Mouse (Mus musculus) right cerebral cortex, postnatal 36 days (tissue): ENCODE measurements at regions not wholly inside any gene's neighbourhood (a gene's known extent, or its start where the extent isn't known, plus 50 kb on each side); places are given as distances from the start of the nearest gene placed in this dataset.
A peak's percentile ranks its signal among the peaks of the same experiment; 100 is the strongest.

Experiments
- DNase-seq, 2 experiments: peaks; one replicate each; pipeline ENCODE4 v3.0.0; 2022; ENCODE audit warnings: low spot score in 2 of 2, mixed read lengths in 1 of 2

DNA sequence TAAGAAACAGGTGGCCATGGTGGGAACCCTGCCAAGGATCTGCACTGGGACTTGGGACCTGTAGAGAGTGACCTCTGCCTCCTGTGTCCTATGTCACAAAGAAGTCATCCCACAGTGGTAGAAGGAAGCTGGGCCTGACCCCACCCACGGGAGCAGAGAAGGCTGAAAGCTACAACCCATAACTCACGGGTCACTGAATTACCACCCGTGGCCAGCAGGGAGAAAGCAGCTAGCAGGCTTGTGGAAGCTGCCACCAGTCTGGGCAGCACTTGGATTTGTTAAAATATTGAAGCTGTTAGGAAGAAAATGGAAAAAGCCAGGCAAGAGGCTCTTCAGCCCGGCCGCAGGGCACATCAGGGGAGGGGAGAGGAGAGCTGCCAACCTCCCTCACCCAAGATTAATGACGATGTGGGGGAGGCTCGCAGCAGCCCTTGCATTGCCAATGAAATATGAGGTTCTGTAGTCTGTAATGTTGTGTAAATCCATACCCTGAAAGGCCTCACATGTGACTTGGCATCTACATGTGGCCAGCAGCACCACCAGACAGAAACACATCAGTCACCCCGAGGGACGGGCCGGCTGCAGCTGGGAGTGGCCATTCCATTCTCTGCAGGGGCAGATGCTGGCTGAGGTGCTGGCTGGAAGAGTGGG lies 94.5 kb downstream of the Olfm1 start:
- DNase-seq, result no peak

GRCm38 (mm10) chr2:28289339-28289738 lies 96.5 kb downstream of the Olfm1 start:
- DNase-seq, result no peak

DNA sequence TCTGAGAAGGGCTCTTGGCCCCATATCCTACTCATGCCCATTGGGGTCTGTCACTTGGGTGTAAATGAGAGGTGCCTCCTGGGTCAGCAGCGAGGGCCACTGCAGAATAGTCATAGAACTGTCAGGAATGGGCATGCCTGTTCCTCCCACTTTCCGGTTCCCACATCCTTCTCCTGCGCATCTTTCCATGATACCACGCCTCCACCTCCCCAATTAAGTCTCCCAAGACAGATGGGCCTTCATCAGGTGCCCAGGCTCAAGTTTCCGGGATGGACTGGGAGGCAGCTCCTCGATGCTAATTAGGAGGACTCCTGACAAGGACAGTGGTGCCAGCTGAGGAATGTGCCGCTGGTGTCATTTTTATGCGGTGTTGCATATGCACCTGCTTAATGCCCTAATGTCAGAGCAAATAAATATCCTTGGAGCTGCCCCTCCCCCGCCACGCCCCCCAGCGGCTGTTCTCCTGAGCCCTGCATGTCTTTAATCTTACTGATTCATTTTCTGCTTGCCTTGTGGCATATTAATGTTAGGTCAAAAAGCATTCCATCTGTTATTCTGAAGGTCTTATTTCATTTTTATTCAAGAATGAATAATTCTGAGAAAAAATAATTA lies 97.2 kb downstream of the Olfm1 start:
- no peak for DNase-seq

DNA sequence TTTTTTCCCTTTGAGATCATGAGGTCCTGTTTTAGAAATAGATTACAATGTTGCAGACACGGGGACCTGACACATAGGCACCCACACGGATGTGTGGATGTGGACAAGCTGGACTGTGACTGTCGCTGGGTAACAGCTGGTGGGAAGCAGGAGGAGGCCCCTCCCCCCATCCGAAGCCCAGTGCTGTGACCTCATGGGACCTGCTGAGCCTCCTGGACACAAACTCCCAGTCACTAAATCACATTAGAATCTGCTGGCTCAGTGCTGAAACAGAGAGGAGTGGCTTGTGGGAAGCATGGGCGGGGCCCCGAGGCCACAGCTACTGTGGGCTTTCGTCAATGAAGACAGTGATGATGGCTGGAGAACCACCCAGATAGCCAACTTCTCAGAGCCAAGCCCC lies 101.7 kb downstream of the Olfm1 start:
- DNase-seq, result no peak

DNA sequence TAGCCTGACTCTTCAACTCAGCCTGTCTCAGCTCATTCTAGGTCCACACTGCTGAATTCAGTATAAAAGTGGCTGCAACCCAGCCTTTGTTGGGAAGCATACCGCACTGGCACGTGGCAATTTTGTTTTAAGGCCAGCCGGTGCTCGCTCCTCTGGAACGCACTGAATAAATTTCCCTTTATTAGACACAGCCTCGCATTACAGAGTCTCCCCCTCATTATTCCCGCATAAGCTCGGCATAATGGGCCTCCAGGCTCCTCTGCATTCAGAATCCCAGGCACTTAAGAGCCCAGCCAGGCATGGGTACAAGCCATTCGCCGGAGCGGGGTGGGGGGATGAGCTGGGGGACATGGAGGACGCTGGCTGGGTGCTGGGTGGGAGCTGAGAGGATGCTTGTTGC lies 103.4 kb downstream of the Olfm1 start:
- peak in 1 of 2 experiments; percentile 42 for DNase-seq

- DNase-seq, result peak in 1 of 2 experiments; percentile 46
Measured at GRCm38 (mm10) chr2:28298738-28299137, 105.9 kb downstream of the Olfm1 start.

- DNase-seq, result no peak
Measured at GRCm38 (mm10) chr2:28299346-28299745, 106.6 kb downstream of the Olfm1 start.

DNA sequence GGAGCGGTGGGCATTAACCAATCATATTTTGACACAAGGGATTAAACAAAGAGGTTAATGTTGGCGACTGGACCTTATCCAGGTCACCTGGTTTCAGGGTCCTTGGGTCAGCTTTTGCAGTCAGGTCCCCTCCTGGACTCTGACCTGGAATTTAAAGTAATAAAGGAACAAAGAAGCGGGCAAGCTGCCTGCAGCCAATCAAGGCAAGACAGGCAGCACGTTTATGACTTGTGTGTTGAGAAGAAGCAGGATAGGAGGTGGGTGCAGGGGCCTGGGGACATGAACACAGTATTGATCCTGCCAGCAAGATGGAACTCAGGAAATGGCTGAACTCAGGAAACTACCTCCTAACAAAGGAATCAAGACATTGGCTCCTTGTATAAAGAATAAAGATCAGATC lies 108.5 kb downstream of the Olfm1 start:
- DNase-seq, result no peak

DNA sequence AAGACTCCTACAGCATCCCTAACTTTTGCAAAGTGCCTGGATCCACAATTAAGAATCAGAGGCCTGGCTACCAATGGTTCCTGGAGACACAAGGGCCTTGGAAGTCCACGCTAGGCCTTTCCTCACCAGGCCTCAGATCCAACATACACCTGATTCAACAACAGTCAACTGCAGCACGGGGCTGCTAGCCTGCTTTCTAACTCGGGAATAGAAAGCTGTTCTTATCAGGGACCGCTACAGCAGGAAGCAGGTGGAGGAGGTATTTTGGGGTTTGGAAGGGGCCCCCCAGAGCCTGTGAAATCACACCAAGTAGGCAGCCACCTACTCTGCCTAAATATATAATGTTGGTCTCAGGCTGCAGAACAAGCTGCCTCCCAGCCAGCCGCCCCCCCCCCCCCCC lies 111.1 kb downstream of the Olfm1 start:
- peak; percentile 73 to 89 for DNase-seq

DNA sequence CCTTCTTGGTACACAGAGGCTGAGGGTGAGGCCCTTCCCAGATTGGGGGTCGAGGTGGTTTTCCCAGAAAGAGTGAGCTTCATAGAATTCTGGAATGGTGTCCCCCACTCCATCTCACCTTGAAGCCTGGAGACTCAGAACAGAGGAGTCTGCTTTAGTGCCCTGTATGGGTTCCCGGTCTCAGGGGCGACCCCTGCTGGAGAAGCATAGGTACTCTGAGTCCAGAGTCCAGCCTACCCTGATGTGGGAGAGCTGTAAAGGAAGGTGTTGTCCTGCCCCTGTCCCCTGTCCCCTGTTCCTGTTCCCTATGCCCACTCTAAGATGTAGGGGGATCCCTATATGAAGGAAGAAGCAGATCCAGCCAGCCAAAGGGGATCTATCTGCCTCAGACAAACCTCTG lies 111.9 kb downstream of the Olfm1 start:
- DNase-seq, result no peak

- no peak for DNase-seq
Measured at GRCm38 (mm10) chr2:28309122-28309521, 116.3 kb downstream of the Olfm1 start.

DNA sequence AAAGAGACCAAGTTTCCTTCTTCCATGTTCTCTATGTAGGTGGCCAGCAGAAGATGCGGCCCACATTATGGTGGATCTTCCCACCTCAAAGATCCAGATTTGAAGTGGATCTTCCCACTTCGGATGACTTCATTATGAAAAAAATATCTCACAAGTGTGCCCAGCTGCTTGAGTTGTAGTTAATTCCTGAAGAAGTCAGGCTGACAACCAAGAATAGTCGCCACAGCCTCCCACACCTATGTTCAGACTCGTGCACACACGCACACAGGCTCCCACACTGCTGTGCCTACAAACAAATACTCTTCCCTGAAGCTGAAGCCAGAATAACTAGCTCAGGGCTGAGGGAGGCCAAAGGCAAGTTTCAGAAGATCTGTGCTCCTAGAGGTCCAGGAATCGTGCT lies 119.4 kb downstream of the Olfm1 start:
- peak; percentile 68 to 87 for DNase-seq

DNA sequence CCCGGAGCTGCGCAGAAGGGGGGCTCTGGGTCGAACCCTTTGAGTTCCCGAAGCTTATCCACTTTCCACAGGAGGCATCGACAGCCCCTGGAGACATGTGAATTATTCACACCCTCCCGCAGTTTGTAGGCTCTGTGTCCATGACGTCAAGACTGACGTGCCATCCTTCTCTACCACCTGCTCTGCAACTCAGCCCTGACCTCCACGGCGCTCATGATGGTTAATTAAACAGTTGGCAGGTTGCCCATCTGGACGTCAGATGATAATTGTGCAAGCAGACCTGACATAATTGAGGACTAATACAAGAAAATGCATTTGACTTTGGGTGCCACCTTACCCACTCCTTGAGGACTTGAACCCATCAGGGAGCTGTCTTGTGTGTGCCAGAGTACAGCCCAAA lies 121.1 kb upstream of the Ppp1r26 start:
- no peak for DNase-seq

DNA sequence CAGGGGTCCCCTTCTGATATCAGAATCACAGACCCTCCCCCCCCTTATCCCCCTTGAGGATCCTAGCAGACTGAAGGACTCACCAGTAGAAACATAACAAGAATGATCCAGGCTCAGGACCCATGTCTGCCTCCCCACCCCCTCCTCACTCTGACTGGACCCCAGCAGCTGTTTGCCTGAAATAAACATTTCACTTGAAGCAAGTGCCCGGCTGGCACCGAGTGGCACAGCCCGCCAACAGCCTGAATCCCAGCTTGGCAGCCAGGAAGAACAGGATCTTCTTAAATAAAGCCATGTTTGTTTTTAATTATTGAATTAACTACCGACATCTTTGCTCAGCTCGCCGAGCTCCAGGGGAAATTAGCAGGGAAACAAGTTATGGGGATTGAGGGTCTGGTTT lies 120.5 kb upstream of the Ppp1r26 start:
- DNase-seq, result no peak

- no peak for DNase-seq
Measured at GRCm38 (mm10) chr2:28326682-28327081, 119.9 kb upstream of the Ppp1r26 start.

DNA sequence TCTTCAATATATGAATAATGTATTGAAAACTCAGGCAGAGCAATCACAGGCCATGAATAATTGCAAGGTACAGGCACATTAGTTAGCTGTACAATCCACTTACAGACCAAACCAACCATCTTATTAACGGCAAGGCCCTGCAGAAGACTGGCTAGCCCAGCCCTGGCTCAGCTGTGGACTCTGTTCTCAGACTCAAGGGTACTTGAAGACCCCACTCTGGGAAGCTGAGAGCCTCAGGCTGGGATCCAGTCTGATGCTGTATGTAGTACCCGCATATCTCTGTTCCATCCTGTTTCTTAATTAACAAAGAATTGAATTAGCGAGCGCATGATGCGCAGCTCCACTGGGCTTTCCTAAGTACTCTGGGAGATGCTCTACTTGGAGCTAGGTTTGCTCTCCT lies 117.5 kb upstream of the Ppp1r26 start:
- DNase-seq, result no peak

DNA sequence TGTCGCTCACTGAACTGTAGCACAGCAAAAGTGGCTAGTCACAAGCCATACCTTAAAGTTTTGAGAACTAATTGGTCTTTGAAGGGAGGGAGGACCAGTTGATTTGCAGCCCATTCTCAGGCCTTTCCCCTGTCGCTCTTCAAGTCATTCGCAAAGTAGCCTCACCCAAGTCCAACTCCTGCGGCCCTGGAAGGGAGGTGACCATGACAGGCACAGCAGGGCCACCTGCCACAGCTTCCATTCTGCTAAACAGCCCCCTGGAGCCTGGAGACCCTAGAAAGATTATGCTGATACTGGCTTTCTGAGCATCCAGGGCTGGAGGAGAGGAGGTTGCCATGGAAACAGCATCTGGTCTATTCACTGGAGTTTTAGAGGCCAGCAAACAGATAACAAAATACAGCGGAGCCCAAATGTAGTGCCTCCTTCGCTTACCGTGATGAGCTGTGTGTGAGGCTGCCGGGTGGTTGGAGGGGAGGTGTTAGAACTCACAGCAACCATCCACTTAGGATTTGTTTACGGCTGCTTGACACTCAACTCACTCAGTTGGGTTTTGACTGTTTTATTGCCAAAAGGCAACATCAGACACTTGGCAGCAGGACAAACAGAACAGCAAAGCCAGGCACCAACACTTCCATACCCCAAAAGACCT lies 111.3 kb upstream of the Ppp1r26 start:
- peak; percentile 16 to 29 for DNase-seq

DNA sequence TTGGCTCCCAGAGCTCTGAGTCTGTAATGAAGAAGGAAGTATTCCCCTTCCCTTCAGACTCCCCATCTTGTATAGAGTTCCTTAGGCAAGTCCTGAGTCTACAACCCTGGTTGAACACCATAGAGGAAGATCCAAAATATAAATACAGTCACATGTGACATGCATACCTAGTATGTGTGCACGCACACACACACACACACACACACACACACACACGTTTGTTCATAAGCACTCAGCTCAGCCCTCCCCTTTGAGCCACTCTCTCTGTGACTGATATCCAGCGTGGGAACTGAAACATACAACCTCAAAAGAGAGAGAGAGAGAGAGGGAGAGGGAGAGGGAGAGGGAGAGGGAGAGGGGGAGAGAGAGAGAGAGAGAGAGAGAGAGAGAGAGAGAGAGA lies 110.8 kb upstream of the Ppp1r26 start:
- DNase-seq, result no peak

GRCm38 (mm10) chr2:28336349-28337309 lies 110.0 kb upstream of the Ppp1r26 start:
- DNase-seq, result no peak

GRCm38 (mm10) chr2:28337561-28337960 lies 109.0 kb upstream of the Ppp1r26 start:
- DNase-seq, result no peak

GRCm38 (mm10) chr2:28341304-28341703 lies 105.3 kb upstream of the Ppp1r26 start:
- no peak for DNase-seq

- no peak for DNase-seq
Measured at GRCm38 (mm10) chr2:28348453-28348852, 98.1 kb upstream of the Ppp1r26 start.
